Mouse (Mus musculus): ENCODE measurements at regions not wholly inside any gene's neighbourhood (a gene's known extent, or its start where the extent isn't known, plus 50 kb on each side); places are given as distances from the start of the nearest gene placed in this dataset.

DNA sequence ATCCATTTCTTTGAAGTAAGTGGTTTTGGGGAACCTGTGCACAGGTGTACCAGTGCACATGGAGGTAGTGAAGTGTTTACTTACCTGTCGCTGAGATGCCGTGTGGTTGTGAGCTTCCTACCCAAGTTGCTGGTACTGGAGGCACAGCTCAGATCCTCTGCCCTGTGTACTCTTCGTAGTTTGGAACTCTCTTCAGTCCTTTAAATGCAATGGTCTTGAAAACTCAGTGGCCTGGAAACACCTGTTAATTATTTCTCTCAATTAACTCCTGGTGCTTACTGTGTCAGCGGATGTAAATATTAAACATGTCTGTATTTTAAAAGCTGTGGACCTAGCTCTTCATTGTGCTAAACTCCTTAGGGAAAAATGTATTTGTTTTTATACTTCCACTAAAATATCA, 261.2 kb upstream of the Igbp1b start:
- TF ChIP-seq CHD2 (IDR thresholded peaks at IDR 0.05; ENCODE audit: low read depth, low read length): no peak
- no peak for TF ChIP-seq ZNF384 (IDR thresholded peaks at IDR 0.05; ENCODE audit: low read depth, low read length)

Measured in ES-E14 (cell line).